In the genomic region with DNA sequence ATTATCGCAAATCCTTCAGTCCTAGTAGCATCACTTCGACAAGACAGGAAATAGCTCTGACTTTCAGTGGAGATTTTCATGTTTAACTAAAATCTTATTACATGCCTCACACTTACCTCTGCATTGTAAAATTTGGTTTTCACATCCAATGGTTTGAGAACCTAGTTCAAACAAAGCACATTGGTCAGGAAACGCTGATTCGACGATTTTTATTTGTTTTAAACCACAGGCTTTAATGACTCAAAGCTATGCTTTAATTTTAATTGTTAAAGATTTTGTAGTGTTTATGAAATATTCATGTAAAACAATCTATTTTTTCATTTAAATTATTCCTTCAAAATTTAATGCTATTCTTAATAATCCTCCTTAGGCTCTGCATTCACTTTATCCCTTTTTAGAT, we compare ENCODE assay signal across 32 mouse cellular contexts. TPM values are rescaled to one million over a fixed set of nuclear protein-coding genes. Genes with fewer than 3 reads are reported as not detected.
"Had no signal": no experiment of that assay in that cellular context is flagged by ENCODE, and none has a peak within 500 bp of the region (broad histone marks: within the 10 kb centered on the region; RNA-seq: fewer than 3 reads in every experiment).

No protein-coding gene starts in this region.

- H3K9ac ChIP-seq: limb, embryonic 12.5 days; limb, embryonic 13.5 days; limb, embryonic 15.5 days; liver, embryonic 12.5 days; liver, embryonic 13.5 days; liver, embryonic 14.5 days; liver, embryonic 15.5 days; liver, postnatal 0 days; lung, embryonic 14.5 days; lung, embryonic 15.5 days; midbrain, embryonic 12.5 days; midbrain, embryonic 13.5 days; midbrain, embryonic 15.5 days; neural tube, embryonic 12.5 days had no signal

- H3K4me1 ChIP-seq: limb, embryonic 10.5 days; limb, embryonic 12.5 days; limb, embryonic 13.5 days; limb, embryonic 15.5 days; liver, embryonic 12.5 days; liver, embryonic 13.5 days; liver, embryonic 15.5 days; lung, embryonic 15.5 days; midbrain, embryonic 10.5 days; midbrain, embryonic 12.5 days; midbrain, embryonic 13.5 days; midbrain, embryonic 15.5 days; neural tube, embryonic 12.5 days had no signal

- H3K27me3 ChIP-seq: limb, embryonic 12.5 days; limb, embryonic 13.5 days; limb, embryonic 15.5 days; liver, embryonic 12.5 days; liver, embryonic 13.5 days; liver, embryonic 15.5 days; lung, embryonic 15.5 days; megakaryocyte, embryonic 14.5 days; midbrain, embryonic 12.5 days; midbrain, embryonic 13.5 days; midbrain, embryonic 15.5 days; neural tube, embryonic 12.5 days had no signal

- DNase-seq: left cerebral cortex, postnatal 4 days; liver; liver, embryonic 13.5 days; liver, postnatal 0 days; lung, adult 18-20 months; lung, adult 2 months; lung, embryonic 14.5 days; lung, postnatal 10 days; lung, postnatal 14 days; lung, postnatal 36 days; lung, postnatal 4 days; midbrain, embryonic 14.5 days had no signal

- H3K27ac ChIP-seq: limb, embryonic 10.5 days; limb, embryonic 12.5 days; limb, embryonic 13.5 days; limb, embryonic 15.5 days; liver, embryonic 12.5 days; liver, embryonic 13.5 days; liver, embryonic 14.5 days; liver, embryonic 15.5 days; lung, embryonic 15.5 days; macrophage; midbrain, embryonic 10.5 days; midbrain, embryonic 12.5 days; midbrain, embryonic 13.5 days; midbrain, embryonic 15.5 days; neural tube, embryonic 12.5 days had no signal

- H3K4me3 ChIP-seq: limb, embryonic 10.5 days; limb, embryonic 12.5 days; limb, embryonic 13.5 days; limb, embryonic 15.5 days; liver, embryonic 12.5 days; liver, embryonic 13.5 days; liver, embryonic 15.5 days; lung, embryonic 15.5 days; megakaryocyte, embryonic 14.5 days; midbrain, embryonic 10.5 days; midbrain, embryonic 12.5 days; midbrain, embryonic 13.5 days; midbrain, embryonic 15.5 days; myocyte; neural tube, embryonic 12.5 days had no signal

- H3K4me2 ChIP-seq: limb, embryonic 12.5 days; limb, embryonic 13.5 days; limb, embryonic 15.5 days; liver, embryonic 11.5 days; liver, embryonic 12.5 days; liver, embryonic 13.5 days; liver, embryonic 15.5 days; lung, embryonic 14.5 days; lung, embryonic 15.5 days; midbrain, embryonic 11.5 days; midbrain, embryonic 12.5 days; midbrain, embryonic 13.5 days; midbrain, embryonic 15.5 days; neural tube, embryonic 12.5 days had no signal

- H3K9me3 ChIP-seq: limb, embryonic 10.5 days; limb, embryonic 12.5 days; limb, embryonic 13.5 days; limb, embryonic 15.5 days; liver, embryonic 12.5 days; liver, embryonic 13.5 days; liver, embryonic 15.5 days; lung, embryonic 15.5 days; megakaryocyte, embryonic 14.5 days; midbrain, embryonic 10.5 days; midbrain, embryonic 12.5 days; midbrain, embryonic 13.5 days; midbrain, embryonic 15.5 days; neural tube, embryonic 12.5 days had no signal

RNA-seq across cellular contexts. Expression of gene Sgtb, which starts 44.6 kb away (rescaled TPM):
- total RNA-seq: megakaryocyte progenitor cell, adult 5-6 weeks; megakaryocyte-erythroid progenitor cell, adult 5-6 weeks had no signal
